Mouse (Mus musculus): Measurements from ENCODE around the gene Gramd4. TPM values are rescaled to one million over a fixed set of nuclear protein-coding genes. Genes with fewer than 3 reads are reported as not detected.
"Not testable (repeated sequence)": the region's sequence is repeated elsewhere in the genome, so short reads cannot be mapped to it uniquely, and the experiment has no call there.

The Gramd4 gene
- polyA plus RNA-seq, 1 experiment: 39.5 TPM

DNA sequence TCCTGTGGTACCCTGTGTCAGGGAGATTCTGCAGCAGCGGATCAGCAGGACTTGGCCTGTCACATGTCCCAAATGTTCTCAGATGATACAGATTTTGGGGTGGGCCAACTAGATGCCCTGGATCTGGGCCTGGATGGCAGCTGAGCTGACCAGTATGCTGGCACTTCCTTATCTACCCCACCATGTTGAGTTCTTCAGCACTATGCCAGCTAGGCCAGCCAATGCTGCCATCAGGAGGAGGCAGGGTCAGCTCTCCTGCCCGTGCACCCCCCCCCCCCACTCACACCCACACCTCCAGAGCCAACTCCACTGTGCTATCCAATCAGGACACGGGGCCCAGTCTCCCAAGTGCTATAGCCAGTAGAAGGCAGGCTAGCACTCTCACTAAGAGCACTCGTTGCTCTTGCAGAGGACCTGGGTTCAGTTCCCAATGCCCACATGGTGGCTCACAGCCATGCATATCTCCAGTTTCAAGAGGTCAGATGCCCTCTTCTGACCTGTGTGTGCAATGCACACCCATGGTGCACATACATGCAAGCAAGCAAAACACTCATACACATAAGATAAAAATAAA lies 7.2 kb upstream of the Gramd4 start:
- DNase-seq (ENCODE audit: extremely low spot score in 1 of 2, low spot score in 1 of 2): no peak

- no peak for DNase-seq (ENCODE audit: extremely low spot score in 1 of 2, low spot score in 1 of 2)
These were observed 6.3 kb upstream of the Gramd4 start for GRCm38 (mm10) chr15:86051152-86051551.

DNA sequence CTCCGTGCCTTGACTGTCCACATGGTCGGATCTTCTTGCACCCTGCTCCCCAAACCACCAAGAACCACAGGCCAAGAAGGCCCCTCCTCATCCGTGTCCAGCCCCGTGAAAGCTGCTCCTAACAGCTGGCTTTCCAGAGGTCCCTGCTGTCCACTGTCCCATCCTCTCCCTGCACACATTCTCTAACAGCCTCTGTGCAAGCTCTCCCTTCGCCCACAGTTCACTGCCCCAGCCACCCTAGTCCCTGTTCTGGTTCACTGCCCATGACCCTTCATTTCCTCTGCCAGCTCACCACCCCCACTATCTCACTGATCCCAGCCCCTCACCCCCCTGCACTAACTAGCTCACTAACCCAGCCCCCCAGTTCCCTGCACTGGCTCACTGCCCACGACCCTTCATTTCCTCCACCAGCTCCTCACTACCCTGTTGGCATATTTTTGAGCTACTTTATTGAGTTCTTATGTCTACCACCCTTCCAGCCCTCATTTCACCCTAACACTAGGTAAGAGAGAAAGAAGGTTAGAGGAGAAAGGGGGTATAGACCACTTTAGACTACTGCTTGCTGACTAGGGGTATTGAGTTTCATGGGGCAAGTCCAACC lies 5.5 kb upstream of the Gramd4 start:
- DNase-seq (ENCODE audit: extremely low spot score in 1 of 2, low spot score in 1 of 2): no peak

GRCm38 (mm10) chr15:86053890-86054536 lies 3.5 kb upstream of the Gramd4 start:
- peak; percentile 64 to 94 for DNase-seq (ENCODE audit: extremely low spot score in 1 of 2, low spot score in 1 of 2)

GRCm38 (mm10) chr15:86054861-86055260 lies 2.6 kb upstream of the Gramd4 start:
- not testable (repeated sequence) for DNase-seq (ENCODE audit: extremely low spot score in 1 of 2, low spot score in 1 of 2)

- no peak for DNase-seq (ENCODE audit: extremely low spot score in 1 of 2, low spot score in 1 of 2)
These were observed 1.2 kb upstream of the Gramd4 start for GRCm38 (mm10) chr15:86056221-86056760.

DNA sequence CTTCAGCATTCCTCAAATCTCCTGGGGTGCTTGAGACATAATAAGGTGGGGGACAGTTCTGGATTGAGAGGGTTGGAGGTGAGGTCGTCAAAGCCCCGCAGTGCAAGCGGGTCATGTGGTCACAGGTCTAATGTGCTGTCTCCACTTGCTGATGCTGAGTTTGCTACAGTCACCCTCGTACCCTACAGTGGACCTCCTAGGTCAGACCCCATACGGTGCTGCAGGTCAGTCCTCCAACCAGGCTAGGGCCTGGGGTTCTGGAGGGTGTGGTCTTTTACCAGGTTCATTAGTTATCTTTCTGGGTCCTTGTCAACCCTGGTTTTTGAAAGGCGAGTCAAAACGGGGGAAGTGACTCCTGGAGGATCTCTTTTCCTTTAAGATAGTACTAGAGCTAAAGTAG lies 413 bp downstream of the Gramd4 start:
- no peak for DNase-seq (ENCODE audit: extremely low spot score in 1 of 2, low spot score in 1 of 2)

- DNase-seq (ENCODE audit: extremely low spot score in 1 of 2, low spot score in 1 of 2): peak; percentile 70 to 87
These were observed 960 bp downstream of the Gramd4 start for GRCm38 (mm10) chr15:86058394-86058915.

GRCm38 (mm10) chr15:86058931-86059834 lies 1.7 kb downstream of the Gramd4 start:
- no peak for DNase-seq (ENCODE audit: extremely low spot score in 1 of 2, low spot score in 1 of 2)

- DNase-seq (ENCODE audit: extremely low spot score in 1 of 2, low spot score in 1 of 2): no peak
These were observed 2.4 kb downstream of the Gramd4 start for GRCm38 (mm10) chr15:86059835-86060380.

- no peak for DNase-seq (ENCODE audit: extremely low spot score in 1 of 2, low spot score in 1 of 2)
These were observed 3.1 kb downstream of the Gramd4 start for GRCm38 (mm10) chr15:86060581-86060980.

- no peak for DNase-seq (ENCODE audit: extremely low spot score in 1 of 2, low spot score in 1 of 2)
These were observed 3.7 kb downstream of the Gramd4 start for GRCm38 (mm10) chr15:86061221-86061620.

DNA sequence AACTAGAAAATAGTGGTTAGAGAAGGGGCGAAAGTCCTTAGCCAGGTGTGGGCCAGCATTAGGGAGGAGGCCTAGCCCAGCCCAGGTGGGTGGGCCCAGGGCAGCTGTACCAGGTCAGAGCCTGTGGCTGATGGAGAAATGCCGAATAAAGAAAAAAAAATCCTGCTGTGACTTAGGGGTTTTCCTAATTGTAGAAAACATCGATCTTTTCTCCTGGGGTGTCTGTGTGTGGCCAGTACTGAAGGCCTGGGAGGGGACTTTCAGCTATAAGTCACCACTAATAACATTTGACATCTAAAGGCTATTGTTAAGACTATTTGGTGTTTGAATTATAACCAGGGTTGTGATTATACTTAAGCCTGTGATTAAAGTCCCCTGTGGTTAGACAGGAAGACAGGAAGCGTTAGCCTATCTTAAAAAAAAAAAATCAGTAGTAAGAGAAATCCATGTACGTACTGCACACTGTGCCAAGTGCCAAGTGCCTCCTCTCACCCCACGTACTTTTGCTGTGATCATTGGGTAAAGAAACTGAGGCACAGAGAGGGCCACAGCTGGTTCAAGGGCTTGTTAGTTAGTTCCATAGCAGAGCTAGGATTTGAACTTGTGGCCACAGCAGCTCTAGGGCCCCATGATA lies 4.5 kb downstream of the Gramd4 start:
- DNase-seq (ENCODE audit: extremely low spot score in 1 of 2, low spot score in 1 of 2): no peak

GRCm38 (mm10) chr15:86064191-86064849 lies 6.8 kb downstream of the Gramd4 start:
- no peak for DNase-seq (ENCODE audit: extremely low spot score in 1 of 2, low spot score in 1 of 2)

DNA sequence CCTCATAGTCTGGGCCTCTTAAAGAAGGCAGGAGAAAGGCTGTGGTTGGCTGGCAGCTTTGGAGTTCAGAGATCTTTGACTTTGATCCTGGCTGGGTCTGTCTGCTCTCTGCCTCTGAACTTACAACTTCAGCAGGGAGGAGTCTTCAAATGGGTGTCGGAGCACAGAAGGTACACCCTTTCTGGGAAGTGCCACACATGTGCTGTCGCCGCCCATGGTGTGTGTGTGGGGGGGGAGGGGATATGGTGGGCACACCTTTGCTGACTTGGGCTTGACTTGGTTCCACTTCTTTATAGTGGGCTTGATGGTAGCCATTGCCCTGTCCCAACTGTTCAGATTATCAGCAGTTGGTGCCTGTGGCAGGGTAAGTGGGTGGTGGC lies 7.3 kb downstream of the Gramd4 start:
- no peak for DNase-seq (ENCODE audit: extremely low spot score in 1 of 2, low spot score in 1 of 2)

DNA sequence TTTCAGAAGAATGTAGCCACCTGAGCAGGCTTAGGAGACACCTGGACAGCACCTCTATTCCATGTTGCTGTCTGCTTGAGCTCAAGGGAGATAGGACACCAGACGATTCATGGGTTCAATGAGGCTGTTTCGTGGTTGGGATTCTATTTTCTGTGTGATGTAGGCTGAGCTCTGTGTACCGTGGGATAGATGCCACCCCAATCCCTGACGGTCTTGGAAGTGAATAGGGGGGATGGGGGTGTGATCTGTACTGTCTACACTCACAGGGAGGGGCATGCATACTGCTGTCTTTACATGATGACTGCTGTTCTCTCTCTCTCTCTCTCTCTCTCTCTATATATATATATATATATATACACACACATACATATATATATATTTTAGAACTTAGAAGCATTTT lies 7.9 kb downstream of the Gramd4 start:
- peak in 1 of 2 experiments; percentile 63 for DNase-seq (ENCODE audit: extremely low spot score in 1 of 2, low spot score in 1 of 2)

DNA sequence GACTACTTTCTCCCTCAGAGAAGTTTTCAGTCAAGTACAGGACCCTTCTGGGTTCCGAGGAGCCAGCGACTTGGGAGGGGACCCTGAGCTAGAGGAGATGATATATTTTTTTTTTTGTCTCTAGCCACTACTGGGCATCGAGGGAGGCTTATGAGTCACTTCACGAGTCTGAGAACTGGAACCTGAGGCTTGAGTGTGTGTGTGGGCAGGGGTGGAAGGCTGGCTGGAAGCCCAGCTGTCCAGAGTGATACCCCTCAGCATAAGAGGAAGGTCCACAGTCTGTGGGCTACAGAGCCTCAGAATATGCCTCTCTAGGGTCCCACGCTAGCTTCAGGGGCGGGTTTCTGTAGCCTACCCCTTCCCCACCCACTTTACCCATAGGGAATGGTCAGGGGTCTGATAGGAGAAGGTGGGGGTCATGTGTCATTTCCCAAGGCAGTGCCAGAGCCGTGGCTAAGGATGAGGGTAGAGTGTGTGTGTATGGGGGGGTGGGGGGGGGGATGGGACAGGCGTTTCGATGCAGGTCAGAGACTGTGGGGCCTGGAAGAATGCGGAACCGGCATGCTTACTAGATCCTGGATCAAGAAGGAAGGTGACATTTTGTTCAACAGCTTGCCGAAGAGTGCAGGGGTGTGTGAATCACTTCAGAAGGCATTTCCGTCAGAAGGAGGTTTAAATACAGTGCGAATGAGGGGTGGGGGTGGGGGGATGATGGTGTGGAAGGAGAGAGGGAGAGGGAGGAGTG lies 9.5 kb downstream of the Gramd4 start:
- DNase-seq (ENCODE audit: extremely low spot score in 1 of 2, low spot score in 1 of 2): peak in 1 of 2 experiments; percentile 75

DNA sequence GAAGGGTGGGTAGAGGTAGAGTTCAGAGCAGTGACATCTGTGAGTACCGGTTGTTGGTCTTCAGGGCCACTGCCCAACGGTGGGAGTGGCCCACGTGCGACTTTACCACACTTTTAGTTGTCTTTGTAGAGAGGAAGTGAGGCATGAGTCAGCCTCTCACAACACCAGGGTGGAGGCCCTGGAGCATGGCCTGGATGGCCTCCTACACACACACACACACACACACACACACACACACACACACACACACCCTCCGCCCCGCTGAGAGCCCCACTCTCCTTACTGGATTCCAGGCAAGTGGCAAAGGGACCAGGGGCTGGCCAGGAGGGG lies 10.1 kb downstream of the Gramd4 start:
- no peak for DNase-seq (ENCODE audit: extremely low spot score in 1 of 2, low spot score in 1 of 2)

All from frontal cortex, adult 2 months (tissue).